Mouse (Mus musculus) thymus, postnatal 25 days (tissue): Measurements from ENCODE around the gene Runx3.

ENCODE experiments used
- DNase-seq: peaks from one replicate; pipeline ENCODE4 v3.0.0; 2022

Runx3 gene

GRCm38 (mm10) chr4:135151111-135151987, 30.9 kb downstream of the Runx3 start:
- DNase-seq: no peak

DNA sequence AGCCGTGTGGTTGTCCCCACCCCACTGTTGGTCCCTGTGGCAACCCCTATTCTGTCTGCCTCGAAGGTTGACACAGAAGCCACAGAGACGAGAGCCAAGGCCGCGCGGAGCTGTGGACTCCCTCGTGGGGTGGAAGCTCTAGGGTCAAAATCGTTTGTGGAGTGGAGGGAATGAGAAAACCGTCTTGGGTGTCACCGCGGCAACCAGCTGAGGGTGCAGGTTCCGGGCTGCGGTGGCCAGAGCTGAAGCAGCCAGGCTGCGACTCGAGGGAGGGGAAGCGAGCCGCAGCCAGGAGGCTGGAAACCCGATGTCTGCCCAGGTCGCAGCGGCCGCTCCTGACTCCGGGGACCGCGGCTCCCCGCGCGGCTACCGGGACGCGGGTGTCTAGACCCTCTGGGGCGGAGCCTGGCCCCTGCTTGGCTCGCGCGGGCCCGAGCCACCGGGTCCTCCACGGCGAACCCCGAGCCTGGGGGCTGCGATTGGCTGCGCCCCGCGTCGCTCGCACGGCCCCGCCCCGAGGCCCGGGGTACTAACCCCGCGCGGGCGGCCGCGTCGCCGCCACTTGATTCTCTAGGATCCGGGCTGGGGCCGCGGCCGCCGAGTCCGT, 31.6 kb downstream of the Runx3 start:
- DNase-seq: peak; percentile 71

- DNase-seq: peak; percentile 70
Observed at GRCm38 (mm10) chr4:135152834-135153259, 32.4 kb downstream of the Runx3 start.

- peak; percentile 78 for DNase-seq
Observed at GRCm38 (mm10) chr4:135153260-135154088, 33.0 kb downstream of the Runx3 start.

- DNase-seq: peak; percentile 42
Observed at GRCm38 (mm10) chr4:135154089-135154949, 33.9 kb downstream of the Runx3 start.

- DNase-seq: no peak
Observed at GRCm38 (mm10) chr4:135155106-135155800, 34.8 kb downstream of the Runx3 start.

- DNase-seq: no peak
Observed at GRCm38 (mm10) chr4:135155805-135156469, 35.5 kb downstream of the Runx3 start.

DNA sequence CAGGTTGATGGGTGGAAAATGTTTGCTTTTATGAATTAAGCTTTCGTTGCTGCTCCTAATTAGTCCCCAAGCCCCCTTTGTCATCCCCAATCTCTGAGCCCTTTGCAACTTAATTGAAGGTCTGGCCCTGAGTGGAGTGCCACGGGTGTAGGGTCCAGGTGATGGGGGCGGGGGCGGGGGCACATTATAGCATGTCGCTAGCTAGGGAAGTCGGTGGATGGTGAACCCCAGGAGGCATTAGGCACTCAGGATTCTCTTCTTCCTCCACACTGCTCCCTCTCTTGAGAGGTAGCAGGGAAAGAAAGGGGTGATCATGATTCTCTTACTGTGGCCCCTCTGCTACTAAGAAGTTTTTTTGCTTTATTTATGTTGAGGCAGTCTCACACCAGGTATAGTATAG, 36.1 kb downstream of the Runx3 start:
- no peak for DNase-seq

DNA sequence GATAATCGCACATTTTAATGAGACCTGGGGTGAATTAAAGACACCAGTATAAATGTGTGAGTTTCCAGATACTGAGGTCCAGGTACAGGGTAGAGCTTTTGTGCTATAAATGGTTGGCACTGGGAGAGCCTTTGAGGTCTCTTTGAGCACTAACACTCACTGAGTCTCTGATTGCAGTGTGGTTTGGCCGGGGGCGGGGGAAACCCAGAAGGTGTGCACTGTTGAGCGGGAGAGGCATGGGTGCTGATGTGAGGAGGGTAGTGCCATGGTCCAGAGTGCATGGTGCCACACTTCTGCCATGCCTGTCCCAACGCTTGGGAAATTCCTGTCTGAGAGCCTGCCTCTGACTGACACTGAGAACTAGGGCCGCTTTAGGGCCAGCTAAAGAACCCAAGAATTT, 36.9 kb downstream of the Runx3 start:
- DNase-seq: peak; percentile 59

- DNase-seq: peak; percentile 39
Observed at GRCm38 (mm10) chr4:135158724-135159409, 38.4 kb downstream of the Runx3 start.

DNA sequence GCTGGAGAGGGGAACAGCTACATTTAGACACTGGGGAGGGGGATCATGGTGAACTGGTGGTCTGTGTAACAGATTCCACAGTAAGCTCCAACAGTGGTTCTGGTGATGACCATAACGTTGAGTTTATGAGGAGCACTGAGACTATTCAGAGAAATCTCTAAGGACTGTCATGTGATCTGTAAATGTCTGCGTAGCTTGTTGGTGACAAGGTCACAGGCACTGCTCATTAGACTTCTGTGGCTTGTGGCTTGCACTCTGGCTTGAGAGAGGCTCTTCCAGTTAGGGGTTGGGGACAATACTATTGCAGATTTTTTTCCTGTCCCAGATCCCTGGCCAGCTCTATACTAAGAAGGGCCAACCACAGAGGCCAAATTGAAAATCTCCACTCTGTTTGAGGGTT, 39.2 kb downstream of the Runx3 start:
- no peak for DNase-seq

DNA sequence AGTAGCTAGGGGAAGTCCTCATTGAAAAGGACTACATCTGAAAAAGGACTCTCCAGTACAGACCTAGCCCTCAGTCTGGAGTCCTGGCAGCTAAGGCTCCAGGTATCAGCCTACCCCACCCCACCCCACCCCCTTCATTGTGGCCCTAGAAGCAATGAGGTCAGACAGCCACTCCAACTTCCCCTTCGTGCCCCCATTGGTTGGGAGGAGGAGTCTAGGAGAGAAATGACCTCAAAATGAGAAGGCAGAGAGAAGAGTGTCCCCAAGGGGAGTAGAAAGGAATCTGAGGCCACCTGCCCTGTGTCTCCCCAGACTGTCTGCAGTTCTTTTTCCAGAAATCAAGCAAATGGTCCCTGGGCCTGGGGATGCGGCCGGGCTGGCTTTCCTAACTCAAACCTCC, 39.7 kb downstream of the Runx3 start:
- DNase-seq: no peak

DNA sequence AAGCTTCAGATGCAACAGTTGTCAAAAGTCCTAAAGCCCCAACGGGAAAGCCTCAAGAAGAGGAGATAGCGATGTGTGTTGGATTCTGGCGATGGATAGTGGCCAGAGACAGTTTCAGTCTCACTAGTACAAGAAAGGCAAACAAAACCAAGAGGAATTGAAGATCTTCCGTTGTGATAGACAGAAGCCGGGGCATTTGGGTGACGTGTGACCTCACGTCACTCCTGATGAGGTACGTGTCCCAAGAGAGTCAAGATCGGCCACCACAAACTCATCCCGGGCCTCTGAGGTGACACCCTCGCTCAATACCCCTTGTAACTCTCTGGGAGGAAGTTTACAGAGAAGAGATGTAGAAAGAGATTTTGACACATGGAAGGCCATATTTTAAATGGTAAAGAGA, 41.0 kb downstream of the Runx3 start:
- no peak for DNase-seq

- peak; percentile 55 for DNase-seq
Observed at GRCm38 (mm10) chr4:135165761-135166160, 45.3 kb downstream of the Runx3 start.

DNA sequence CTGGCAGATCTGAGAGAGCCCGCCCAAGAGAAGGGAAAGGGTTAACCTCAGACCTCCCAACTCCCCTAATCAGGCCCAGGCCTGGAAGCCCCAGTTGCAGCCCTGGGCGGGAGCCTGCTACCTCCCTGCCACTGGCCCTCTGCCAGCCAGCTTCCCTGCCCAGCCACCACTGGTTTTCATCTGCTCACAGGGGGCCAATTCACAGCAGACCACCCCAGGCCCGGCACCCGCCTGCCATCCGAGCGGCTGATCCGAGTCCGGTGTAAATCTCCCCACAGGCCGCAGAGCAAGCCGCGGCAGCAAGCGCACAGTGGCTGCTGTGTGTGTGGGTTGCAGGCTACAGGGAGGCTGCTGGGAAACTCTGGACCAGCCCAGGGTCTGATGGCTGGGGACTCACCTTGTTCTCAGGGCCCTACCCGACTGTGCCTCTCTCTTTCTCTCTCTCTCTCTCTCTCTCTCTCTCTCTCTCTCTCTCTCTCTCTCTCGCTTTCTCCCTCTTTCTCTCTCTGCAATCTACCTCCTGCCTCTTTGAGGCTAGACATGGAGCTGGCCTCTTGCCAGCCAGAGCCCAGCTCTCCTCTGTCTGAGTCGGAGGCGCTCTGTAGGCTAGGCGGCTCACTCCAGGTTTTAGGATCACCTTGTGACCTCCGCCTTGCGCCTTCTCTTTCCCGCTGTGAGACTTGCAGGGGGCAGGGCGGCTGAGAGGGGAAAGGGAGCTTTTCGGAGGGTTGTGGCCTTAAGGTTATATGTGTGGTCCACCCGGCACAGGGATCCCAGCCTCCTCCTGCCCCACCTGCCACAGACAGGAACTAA, 46.2 kb downstream of the Runx3 start:
- DNase-seq: no peak

DNA sequence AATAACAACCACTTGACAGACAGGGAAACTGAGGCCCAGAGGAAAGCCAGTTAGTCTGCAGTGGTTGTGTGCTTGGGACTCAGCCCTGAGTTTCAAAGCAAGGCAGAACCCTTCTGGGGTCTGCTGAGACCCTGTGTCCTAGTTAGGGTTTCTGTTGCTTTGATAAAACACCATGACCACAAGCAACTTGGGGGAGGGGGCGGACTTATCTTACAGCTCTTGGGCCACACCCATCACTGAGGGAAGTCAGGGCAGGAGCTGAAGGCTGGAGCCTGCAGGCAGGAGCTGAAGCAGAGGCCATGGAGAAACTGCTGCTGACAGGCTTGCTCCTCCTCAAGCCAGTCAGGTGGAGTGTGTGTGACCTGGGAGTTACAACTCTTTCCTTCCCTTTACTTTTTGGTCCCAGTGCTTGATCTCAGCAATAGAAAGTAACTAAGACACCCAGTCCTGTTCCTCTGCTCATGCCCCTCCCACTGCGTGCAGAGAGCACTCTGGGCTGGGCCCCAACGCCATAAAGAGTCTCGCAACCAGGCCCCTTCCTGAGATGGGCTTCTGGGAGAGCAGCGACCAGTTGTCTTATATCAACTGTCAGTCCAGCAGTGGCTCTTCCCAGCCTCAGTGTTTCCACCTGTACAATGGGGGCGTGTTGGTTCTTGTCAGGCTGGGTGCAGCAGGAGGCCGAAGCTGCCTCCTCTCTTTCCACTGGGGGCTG, 47.5 kb downstream of the Runx3 start:
- DNase-seq: no peak

- DNase-seq: no peak
Observed at GRCm38 (mm10) chr4:135169096-135169495, 48.6 kb downstream of the Runx3 start.

- no peak for DNase-seq
Observed at GRCm38 (mm10) chr4:135169501-135169900, 49.0 kb downstream of the Runx3 start.

- no peak for DNase-seq
Observed at GRCm38 (mm10) chr4:135171304-135171875, 50.9 kb downstream of the Runx3 start.
